Mouse (Mus musculus): Measurements from ENCODE around the gene Nhs. TPM values are rescaled to one million over a fixed set of nuclear protein-coding genes. Genes with fewer than 3 reads are reported as not detected.

The Nhs gene
- 0.55 and 0.74 TPM in 2 replicates for polyA plus RNA-seq (2014; fragmentation: Nextera tagmentation; extraction: Ambion mirVana)

GRCm38 (mm10) chrX:162159637-162160611 is at the start of gene Nhs:
Nhs (minus strand) TSS chrX:162159730.
- H3K27me3 ChIP-seq (replicated peaks; ENCODE audit: control insufficient read depth, insufficient read depth, low read length), result peaks cover 44% of the 10 kb centered on the region
- WGBS, result 12% methylated on average over 57 of the region's 61 CpGs
- H3K36me3 ChIP-seq (ENCODE audit: control insufficient read depth, insufficient read depth, low read length), result no peaks in the 10 kb centered on the region

GRCm38 (mm10) chrX:162206350-162206884 is 46.9 kb upstream of the Nhs start:
- no peak for DNase-seq (ENCODE audit: low spot score)
- Histone ChIP-seq H3K4me2 (no peak overlapping the region), H3K36me3 (ENCODE audit: control insufficient read depth, insufficient read depth, low read length) (no peaks in the 10 kb centered on the region), H3K9ac (ENCODE audit: low read depth, low read length) (no peak overlapping the region), H3K4me3 (ENCODE audit: low read depth, low read length) (no peak overlapping the region), H3K27me3 (replicated peaks; ENCODE audit: control insufficient read depth, insufficient read depth, low read length) (no peaks in the 10 kb centered on the region), H3K4me1 (replicated peaks; ENCODE audit: control insufficient read depth, insufficient read depth, low read length) (no peaks in the 10 kb centered on the region), H3K9me3 (ENCODE audit: control insufficient read depth, low read length) (no peaks in the 10 kb centered on the region), H3K27ac (ENCODE audit: low read depth, low read length) (no peak overlapping the region)
- 85% methylated on average over 2 of the region's 2 CpGs for WGBS
- no peak for ATAC-seq (replicated peaks; ENCODE audit: low FRiP score)

More at GRCm38 (mm10) chrX:162159637-162160611, at the start of gene Nhs:
- Histone ChIP-seq H3K9me3 (ENCODE audit: control insufficient read depth, low read length) (no peaks in the 10 kb centered on the region), H3K4me3 (ENCODE audit: low read depth, low read length) (peak within 1 kb of the TSS; percentile 55), H3K4me1 (replicated peaks; ENCODE audit: control insufficient read depth, insufficient read depth, low read length) (no peaks in the 10 kb centered on the region), H3K9ac (ENCODE audit: low read depth, low read length) (peak within 1 kb of the TSS; percentile 40; the same call in 1 of the 2 replicates), H3K4me2 (peak within 1 kb of the TSS; percentile 79), H3K27ac (ENCODE audit: low read depth, low read length) (no peak within 1 kb of the TSS)
- peak; percentile 57 for DNase-seq (ENCODE audit: low spot score)
- ATAC-seq (replicated peaks; ENCODE audit: low FRiP score), result peak; percentile 86

GRCm38 (mm10) chrX:162158743-162159636 is 540 bp downstream of the Nhs start:
- 15% methylated on average over 62 of the region's 80 CpGs for WGBS
- Histone ChIP-seq H3K27me3 (replicated peaks; ENCODE audit: control insufficient read depth, insufficient read depth, low read length) (peaks cover 44% of the 10 kb centered on the region), H3K9ac (ENCODE audit: low read depth, low read length) (peak overlapping the region; percentile 40; the same call in 1 of the 2 replicates), H3K36me3 (ENCODE audit: control insufficient read depth, insufficient read depth, low read length) (no peaks in the 10 kb centered on the region), H3K4me2 (peak overlapping the region; percentile 79), H3K4me1 (replicated peaks; ENCODE audit: control insufficient read depth, insufficient read depth, low read length) (no peaks in the 10 kb centered on the region), H3K4me3 (ENCODE audit: low read depth, low read length) (peak overlapping the region; percentile 55), H3K27ac (ENCODE audit: low read depth, low read length) (no peak overlapping the region), H3K9me3 (ENCODE audit: control insufficient read depth, low read length) (no peaks in the 10 kb centered on the region)
- peak; percentile 55 for ATAC-seq (replicated peaks; ENCODE audit: low FRiP score)
- DNase-seq (ENCODE audit: low spot score), result no peak

GRCm38 (mm10) chrX:162158142-162158541 is 1.4 kb downstream of the Nhs start:
- Histone ChIP-seq H3K27ac (ENCODE audit: low read depth, low read length) (no peak overlapping the region), H3K4me2 (peak overlapping the region; percentile 79), H3K27me3 (replicated peaks; ENCODE audit: control insufficient read depth, insufficient read depth, low read length) (peaks cover 44% of the 10 kb centered on the region), H3K9ac (ENCODE audit: low read depth, low read length) (no peak overlapping the region), H3K4me3 (ENCODE audit: low read depth, low read length) (peak overlapping the region; percentile 55), H3K9me3 (ENCODE audit: control insufficient read depth, low read length) (no peaks in the 10 kb centered on the region), H3K36me3 (ENCODE audit: control insufficient read depth, insufficient read depth, low read length) (no peaks in the 10 kb centered on the region), H3K4me1 (replicated peaks; ENCODE audit: control insufficient read depth, insufficient read depth, low read length) (no peaks in the 10 kb centered on the region)
- DNase-seq (ENCODE audit: low spot score) (no peak), ATAC-seq (replicated peaks; ENCODE audit: low FRiP score) (no peak)
- 52% methylated on average over 5 of the region's 5 CpGs for WGBS

- DNase-seq (ENCODE audit: low spot score) (no peak), ATAC-seq (replicated peaks; ENCODE audit: low FRiP score) (no peak)
- Histone ChIP-seq H3K4me2 (no peak overlapping the region), H3K27ac (ENCODE audit: low read depth, low read length) (no peak overlapping the region), H3K4me3 (ENCODE audit: low read depth, low read length) (no peak overlapping the region), H3K27me3 (replicated peaks; ENCODE audit: control insufficient read depth, insufficient read depth, low read length) (peaks cover 4% of the 10 kb centered on the region), H3K36me3 (ENCODE audit: control insufficient read depth, insufficient read depth, low read length) (no peaks in the 10 kb centered on the region), H3K9me3 (ENCODE audit: control insufficient read depth, low read length) (no peaks in the 10 kb centered on the region), H3K4me1 (replicated peaks; ENCODE audit: control insufficient read depth, insufficient read depth, low read length) (no peaks in the 10 kb centered on the region), H3K9ac (ENCODE audit: low read depth, low read length) (no peak overlapping the region)
- WGBS, result 67% methylated on average over 2 of the region's 2 CpGs
Measured at GRCm38 (mm10) chrX:162137807-162138206, 21.7 kb downstream of the Nhs start.

GRCm38 (mm10) chrX:162113257-162113656 is 46.3 kb downstream of the Nhs start:
- WGBS, result 58% methylated on average over 5 of the region's 5 CpGs
- no peaks in the 10 kb centered on the region for H3K9me3 ChIP-seq (ENCODE audit: control insufficient read depth, low read length)
- H3K9ac ChIP-seq (ENCODE audit: low read depth, low read length), result no peak overlapping the region
- no peak for DNase-seq (ENCODE audit: low spot score)
- no peak overlapping the region for H3K4me3 ChIP-seq (ENCODE audit: low read depth, low read length)
- no peak for ATAC-seq (replicated peaks; ENCODE audit: low FRiP score)
- no peaks in the 10 kb centered on the region for H3K4me1 ChIP-seq (replicated peaks; ENCODE audit: control insufficient read depth, insufficient read depth, low read length)
- H3K4me2 ChIP-seq, result no peak overlapping the region
- no peak overlapping the region for H3K27ac ChIP-seq (ENCODE audit: low read depth, low read length)
- no peaks in the 10 kb centered on the region for H3K36me3 ChIP-seq (ENCODE audit: control insufficient read depth, insufficient read depth, low read length)
- H3K27me3 ChIP-seq (replicated peaks; ENCODE audit: control insufficient read depth, insufficient read depth, low read length), result peaks cover 9% of the 10 kb centered on the region

GRCm38 (mm10) chrX:162102802-162103434 is 56.6 kb downstream of the Nhs start:
- Histone ChIP-seq H3K9me3 (ENCODE audit: control insufficient read depth, low read length) (no peaks in the 10 kb centered on the region), H3K4me1 (replicated peaks; ENCODE audit: control insufficient read depth, insufficient read depth, low read length) (no peaks in the 10 kb centered on the region), H3K27me3 (replicated peaks; ENCODE audit: control insufficient read depth, insufficient read depth, low read length) (peaks cover 9% of the 10 kb centered on the region), H3K4me2 (no peak overlapping the region), H3K9ac (ENCODE audit: low read depth, low read length) (no peak overlapping the region), H3K27ac (ENCODE audit: low read depth, low read length) (no peak overlapping the region), H3K36me3 (ENCODE audit: control insufficient read depth, insufficient read depth, low read length) (no peaks in the 10 kb centered on the region), H3K4me3 (ENCODE audit: low read depth, low read length) (no peak overlapping the region)
- WGBS, result 55% methylated on average over 3 of the region's 3 CpGs
- DNase-seq (ENCODE audit: low spot score), result no peak
- ATAC-seq (replicated peaks; ENCODE audit: low FRiP score), result no peak

GRCm38 (mm10) chrX:162098364-162098763 is 61.2 kb downstream of the Nhs start:
- Histone ChIP-seq H3K27me3 (replicated peaks; ENCODE audit: control insufficient read depth, insufficient read depth, low read length) (peaks cover 12% of the 10 kb centered on the region), H3K4me2 (no peak overlapping the region), H3K9ac (ENCODE audit: low read depth, low read length) (no peak overlapping the region), H3K27ac (ENCODE audit: low read depth, low read length) (no peak overlapping the region), H3K9me3 (ENCODE audit: control insufficient read depth, low read length) (no peaks in the 10 kb centered on the region), H3K4me3 (ENCODE audit: low read depth, low read length) (no peak overlapping the region), H3K36me3 (ENCODE audit: control insufficient read depth, insufficient read depth, low read length) (no peaks in the 10 kb centered on the region), H3K4me1 (replicated peaks; ENCODE audit: control insufficient read depth, insufficient read depth, low read length) (no peaks in the 10 kb centered on the region)
- DNase-seq (ENCODE audit: low spot score), result no peak
- WGBS, result 58% methylated on average over 4 of the region's 4 CpGs
- ATAC-seq (replicated peaks; ENCODE audit: low FRiP score), result no peak
